Mouse (Mus musculus) urinary bladder, postnatal 25 days (tissue): ENCODE results near the gene Ptn.
A peak's percentile ranks its signal among the peaks of the same experiment; 100 is the strongest.
"Not testable (repeated sequence)": the region's sequence is repeated elsewhere in the genome, so short reads cannot be mapped to it uniquely, and the experiment has no call there.

Source experiments
- DNase-seq: peaks from one replicate; pipeline ENCODE4 v3.0.0; 2022; ENCODE audit warnings: low spot score

Gene Ptn

GRCm38 (mm10) chr6:36755001-36755885 lies 54.8 kb downstream of the Ptn start:
- DNase-seq, result no peak

GRCm38 (mm10) chr6:36752887-36753286 lies 57.1 kb downstream of the Ptn start:
- no peak for DNase-seq

- DNase-seq, result no peak
Observed at GRCm38 (mm10) chr6:36739811-36740210, 70.2 kb downstream of the Ptn start.

GRCm38 (mm10) chr6:36736763-36737162 lies 73.3 kb downstream of the Ptn start:
- no peak for DNase-seq

GRCm38 (mm10) chr6:36735622-36736021 lies 74.4 kb downstream of the Ptn start:
- not testable (repeated sequence) for DNase-seq

GRCm38 (mm10) chr6:36729811-36730210 lies 80.2 kb downstream of the Ptn start:
- not testable (repeated sequence) for DNase-seq

GRCm38 (mm10) chr6:36728079-36728478 lies 81.9 kb downstream of the Ptn start:
- DNase-seq, result no peak

GRCm38 (mm10) chr6:36725509-36726160 lies 84.4 kb downstream of the Ptn start:
- no peak for DNase-seq

GRCm38 (mm10) chr6:36722769-36723549 lies 87.1 kb downstream of the Ptn start:
- DNase-seq, result no peak

GRCm38 (mm10) chr6:36713329-36713728 lies 96.7 kb downstream of the Ptn start:
- DNase-seq, result no peak

GRCm38 (mm10) chr6:36695481-36695880 lies 114.5 kb downstream of the Ptn start:
- DNase-seq, result no peak

GRCm38 (mm10) chr6:36691497-36691896 lies 118.5 kb downstream of the Ptn start:
- peak; percentile 8 for DNase-seq

GRCm38 (mm10) chr6:36690941-36691340 lies 119.1 kb downstream of the Ptn start:
- DNase-seq, result no peak

- no peak for DNase-seq
Observed at GRCm38 (mm10) chr6:36676710-36677691, 133.0 kb downstream of the Ptn start.

- DNase-seq, result no peak
Observed at GRCm38 (mm10) chr6:36672399-36673221, 137.4 kb downstream of the Ptn start.

GRCm38 (mm10) chr6:36671274-36671673 lies 138.7 kb downstream of the Ptn start:
- DNase-seq, result no peak
